Mouse (Mus musculus): ENCODE measurements at regions not wholly inside any gene's neighbourhood (a gene's known extent, or its start where the extent isn't known, plus 50 kb on each side); places are given as distances from the start of the nearest gene placed in this dataset.

DNA sequence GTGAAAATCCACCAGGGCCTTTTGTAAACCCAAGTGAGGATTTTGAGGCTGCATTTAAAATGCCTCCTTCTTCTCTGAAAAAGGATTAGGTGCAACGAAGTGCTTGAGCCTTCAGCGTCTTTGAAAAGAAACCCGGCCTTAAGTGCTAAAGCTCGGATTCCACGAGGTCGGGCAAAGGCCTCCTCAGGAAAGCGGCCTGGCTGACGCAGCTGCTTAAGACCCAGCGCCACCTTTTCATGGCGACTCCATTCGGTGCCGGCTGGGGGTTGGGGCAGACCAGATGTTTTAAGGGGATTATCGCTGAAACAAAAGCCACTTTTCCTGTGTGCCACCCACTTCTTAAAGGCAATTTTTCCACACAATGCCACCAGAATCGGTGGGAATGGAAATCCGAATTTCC is 61.6 kb upstream of the 4932438H23Rik start:
- Histone ChIP-seq H3K27ac (ENCODE audit: insufficient read depth, low read depth, low read length) (no peak overlapping the region), H3K4me1 (ENCODE audit: control insufficient read depth, insufficient read depth, low read length) (no peaks in the 10 kb centered on the region), H3K4me3 (ENCODE audit: insufficient read depth, low read length) (no peak overlapping the region)
- no peak for TF ChIP-seq CTCF (IDR thresholded peaks at IDR 0.05; ENCODE audit: low read depth, low read length)
- no peak for TF ChIP-seq POLR2A (IDR thresholded peaks at IDR 0.05; ENCODE audit: borderline replicate concordance, low read depth, low read length)

DNA sequence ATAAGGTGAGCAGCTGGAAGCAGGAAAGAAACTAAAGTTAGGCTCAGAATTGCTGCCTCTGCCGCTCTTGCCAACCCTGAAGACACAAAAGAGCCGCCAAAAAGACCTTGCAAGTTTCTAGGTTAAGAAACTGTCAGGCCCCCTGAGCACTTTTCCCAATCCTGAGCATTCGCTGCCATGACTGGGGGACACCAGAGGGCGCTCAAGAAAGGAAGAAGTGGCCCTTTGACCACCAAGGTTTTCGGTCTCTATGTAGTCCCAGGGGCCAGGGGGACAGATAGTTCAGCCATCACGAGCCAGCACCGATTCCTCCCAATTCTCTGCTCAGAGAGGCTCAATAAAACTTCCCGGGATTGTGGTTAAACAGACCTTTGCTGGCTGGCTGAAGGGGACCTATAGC is 64.6 kb upstream of the Olig2 start:
- Histone ChIP-seq H3K4me3 (ENCODE audit: insufficient read depth, low read length) (no peak overlapping the region), H3K4me1 (ENCODE audit: control insufficient read depth, insufficient read depth, low read length) (no peaks in the 10 kb centered on the region), H3K27ac (ENCODE audit: insufficient read depth, low read depth, low read length) (no peak overlapping the region)
- no peak for TF ChIP-seq POLR2A (IDR thresholded peaks at IDR 0.05; ENCODE audit: borderline replicate concordance, low read depth, low read length)
- peak; percentile 56 for TF ChIP-seq CTCF (IDR thresholded peaks at IDR 0.05; ENCODE audit: low read depth, low read length)

DNA sequence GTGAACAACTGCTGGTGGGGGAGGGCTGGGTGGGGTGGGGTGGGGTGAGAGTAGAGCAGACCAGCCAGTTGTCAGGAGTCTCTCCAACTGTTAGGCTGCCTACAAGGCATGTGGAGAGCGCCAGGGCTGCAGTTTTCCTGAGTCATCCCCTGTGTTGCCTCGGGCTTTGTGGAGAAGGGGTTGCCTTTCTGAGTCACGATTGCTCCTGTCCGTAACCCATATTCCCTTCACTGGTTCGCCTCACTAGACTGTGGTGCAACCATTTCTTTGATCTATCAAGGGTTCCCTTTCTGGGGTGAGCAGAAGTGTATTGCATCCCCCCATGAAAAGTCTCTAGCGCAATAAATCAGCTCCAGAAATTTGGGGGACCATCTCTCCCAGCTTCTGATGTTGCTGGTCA is 63.6 kb upstream of the Olig2 start:
- Histone ChIP-seq H3K27ac (ENCODE audit: insufficient read depth, low read depth, low read length) (no peak overlapping the region), H3K4me1 (ENCODE audit: control insufficient read depth, insufficient read depth, low read length) (no peaks in the 10 kb centered on the region), H3K4me3 (ENCODE audit: insufficient read depth, low read length) (no peak overlapping the region)
- TF ChIP-seq CTCF (IDR thresholded peaks at IDR 0.05; ENCODE audit: low read depth, low read length): no peak
- no peak for TF ChIP-seq POLR2A (IDR thresholded peaks at IDR 0.05; ENCODE audit: borderline replicate concordance, low read depth, low read length)

DNA sequence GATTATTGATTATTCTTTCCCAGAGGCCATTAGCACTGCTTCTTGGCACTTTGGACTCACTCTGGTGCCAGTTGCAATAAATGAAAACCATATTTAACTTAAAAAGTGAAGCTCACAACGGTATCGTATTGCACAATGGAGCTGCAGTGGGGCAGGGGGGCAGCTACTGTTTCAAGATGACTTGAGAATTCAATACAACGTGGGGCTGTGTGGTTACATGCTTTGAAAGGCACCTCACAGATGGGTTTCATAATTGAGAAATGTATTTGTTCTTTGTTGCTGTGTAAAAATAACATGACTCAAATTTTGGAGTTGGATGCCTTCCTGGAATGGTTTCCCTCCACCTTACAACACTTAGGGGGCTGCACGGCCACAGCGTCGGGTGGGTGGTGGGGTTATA is 62.9 kb upstream of the Olig2 start:
- no peak overlapping the region for H3K27ac ChIP-seq (ENCODE audit: insufficient read depth, low read depth, low read length)
- no peaks in the 10 kb centered on the region for H3K4me1 ChIP-seq (ENCODE audit: control insufficient read depth, insufficient read depth, low read length)
- TF ChIP-seq POLR2A (IDR thresholded peaks at IDR 0.05; ENCODE audit: borderline replicate concordance, low read depth, low read length): no peak
- no peak for TF ChIP-seq CTCF (IDR thresholded peaks at IDR 0.05; ENCODE audit: low read depth, low read length)
- no peak overlapping the region for H3K4me3 ChIP-seq (ENCODE audit: insufficient read depth, low read length)

DNA sequence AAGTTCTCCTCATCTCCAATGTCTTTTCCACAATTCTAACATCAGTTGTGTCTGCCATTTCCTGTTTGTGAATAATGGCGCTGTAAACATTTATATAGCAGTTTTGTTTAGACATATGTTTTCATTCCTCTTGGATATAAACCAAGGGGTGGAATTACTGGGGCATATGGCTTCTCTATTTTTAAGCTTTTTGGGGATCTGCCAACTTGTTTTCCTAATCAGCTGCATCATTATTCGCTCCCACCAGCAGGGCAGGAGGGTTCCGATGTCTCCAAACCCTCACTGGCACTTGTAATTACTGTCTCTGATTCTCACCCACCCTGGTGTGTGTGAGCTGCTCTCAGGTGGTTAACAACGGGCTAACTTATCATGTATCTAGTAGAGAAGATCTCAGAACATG is 59.4 kb upstream of the Olig2 start:
- Histone ChIP-seq H3K4me1 (ENCODE audit: control insufficient read depth, insufficient read depth, low read length) (no peaks in the 10 kb centered on the region), H3K27ac (ENCODE audit: insufficient read depth, low read depth, low read length) (no peak overlapping the region), H3K4me3 (ENCODE audit: insufficient read depth, low read length) (no peak overlapping the region)
- no peak for TF ChIP-seq CTCF (IDR thresholded peaks at IDR 0.05; ENCODE audit: low read depth, low read length)

DNA sequence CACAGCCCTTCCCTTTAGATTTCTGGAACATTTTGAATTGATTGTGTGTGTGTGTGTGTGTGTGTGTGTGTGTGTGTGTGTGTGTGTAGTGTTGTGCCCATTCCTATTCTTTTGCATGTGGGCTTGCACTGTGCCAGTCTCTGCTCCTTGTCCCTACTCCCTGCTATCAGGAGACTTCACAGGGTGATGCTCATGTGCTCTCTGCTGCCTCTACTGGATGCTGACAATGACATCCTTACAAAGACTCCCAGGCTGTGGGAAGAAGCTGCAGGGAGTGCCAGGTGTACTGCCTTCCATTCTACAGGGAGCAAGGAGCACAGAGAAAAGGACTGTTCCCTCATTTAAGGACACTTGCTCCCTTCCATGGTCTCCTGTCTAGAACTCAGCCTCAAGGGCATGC is 58.4 kb upstream of the Olig2 start:
- no peak for TF ChIP-seq POLR2A (IDR thresholded peaks at IDR 0.05; ENCODE audit: borderline replicate concordance, low read depth, low read length)
- H3K27ac ChIP-seq (ENCODE audit: insufficient read depth, low read depth, low read length): no peak overlapping the region
- H3K4me1 ChIP-seq (ENCODE audit: control insufficient read depth, insufficient read depth, low read length): no peaks in the 10 kb centered on the region

DNA sequence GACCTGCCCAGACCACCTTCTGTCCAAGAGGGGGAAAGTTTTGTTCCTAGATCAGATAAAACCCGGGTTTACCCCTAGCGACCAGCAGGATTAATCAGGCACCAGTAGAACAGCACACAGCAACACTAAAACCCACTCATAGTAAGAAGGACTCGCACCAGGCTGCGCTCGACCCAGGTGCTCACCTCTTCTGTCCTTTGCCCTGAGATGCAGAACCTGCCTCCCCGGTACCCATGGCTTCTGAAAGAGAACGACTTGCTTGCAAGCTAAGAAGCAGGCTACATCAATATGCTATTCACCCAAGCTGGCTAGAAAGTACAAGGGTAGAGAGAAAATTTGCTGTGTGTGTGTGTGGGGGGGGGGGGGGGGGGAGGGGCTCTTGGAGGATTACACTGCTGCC is 56.9 kb upstream of the Olig2 start:
- no peak for TF ChIP-seq CTCF (IDR thresholded peaks at IDR 0.05; ENCODE audit: low read depth, low read length)
- no peak for TF ChIP-seq POLR2A (IDR thresholded peaks at IDR 0.05; ENCODE audit: borderline replicate concordance, low read depth, low read length)
- no peak overlapping the region for H3K4me3 ChIP-seq (ENCODE audit: insufficient read depth, low read length)
- no peaks in the 10 kb centered on the region for H3K4me1 ChIP-seq (ENCODE audit: control insufficient read depth, insufficient read depth, low read length)
- no peak overlapping the region for H3K27ac ChIP-seq (ENCODE audit: insufficient read depth, low read depth, low read length)

More for the DNA sequence above, 58.4 kb upstream of the Olig2 start:
- H3K4me3 ChIP-seq (ENCODE audit: insufficient read depth, low read length): no peak overlapping the region

DNA sequence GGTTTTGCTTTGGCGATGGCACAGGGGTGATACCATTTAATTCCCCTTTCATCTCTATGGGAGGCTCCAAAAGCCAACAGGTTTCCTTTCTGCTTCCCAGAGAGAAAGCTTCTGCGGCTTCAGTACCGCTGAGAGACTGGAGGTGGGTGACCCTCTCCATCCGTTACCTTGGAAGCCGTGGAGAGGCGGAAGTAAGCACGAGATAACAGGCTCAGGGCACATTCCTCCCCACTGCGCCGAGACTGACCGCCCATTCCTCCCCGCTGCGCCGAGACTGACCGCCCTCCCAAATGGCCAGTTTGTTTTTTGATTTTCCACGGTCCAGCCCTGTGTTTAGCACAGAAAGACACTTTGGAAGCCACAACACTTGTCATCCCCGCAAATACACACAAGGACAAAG is 55.4 kb upstream of the Olig2 start:
- Histone ChIP-seq H3K27ac (ENCODE audit: insufficient read depth, low read depth, low read length) (no peak overlapping the region), H3K4me3 (ENCODE audit: insufficient read depth, low read length) (no peak overlapping the region), H3K4me1 (ENCODE audit: control insufficient read depth, insufficient read depth, low read length) (no peaks in the 10 kb centered on the region)
- TF ChIP-seq POLR2A (IDR thresholded peaks at IDR 0.05; ENCODE audit: borderline replicate concordance, low read depth, low read length): no peak
- TF ChIP-seq CTCF (IDR thresholded peaks at IDR 0.05; ENCODE audit: low read depth, low read length): no peak

DNA sequence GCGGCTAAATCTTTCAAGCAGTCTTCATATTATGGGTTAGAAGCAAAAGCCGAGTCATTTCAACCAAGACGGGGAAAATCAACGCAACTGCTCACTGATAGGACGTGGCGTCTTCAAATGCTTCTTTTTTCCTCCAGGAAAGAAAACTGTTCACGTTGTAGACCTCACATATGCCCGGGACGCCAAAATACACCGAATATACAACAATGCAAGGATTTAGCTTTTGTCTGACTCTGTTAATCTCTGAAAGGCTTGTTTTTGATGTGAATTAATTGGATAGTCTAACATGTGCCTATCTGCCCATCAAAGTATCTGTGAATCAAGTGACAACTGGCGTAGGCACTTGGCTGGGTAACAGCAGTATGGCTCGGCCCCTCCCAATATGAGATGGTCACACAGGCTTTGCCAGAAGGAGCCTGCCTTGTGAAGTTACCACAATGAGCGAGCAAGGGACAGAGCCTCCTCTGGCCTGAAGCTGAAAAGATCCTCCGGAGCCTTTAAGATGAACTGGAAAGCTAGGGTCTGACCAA is 53.3 kb upstream of the Olig2 start:
- no peak overlapping the region for H3K27ac ChIP-seq (ENCODE audit: insufficient read depth, low read depth, low read length)
- no peak overlapping the region for H3K4me3 ChIP-seq (ENCODE audit: insufficient read depth, low read length)
- no peaks in the 10 kb centered on the region for H3K4me1 ChIP-seq (ENCODE audit: control insufficient read depth, insufficient read depth, low read length)
- TF ChIP-seq CTCF (IDR thresholded peaks at IDR 0.05; ENCODE audit: low read depth, low read length) (no peak), POLR2A (IDR thresholded peaks at IDR 0.05; ENCODE audit: borderline replicate concordance, low read depth, low read length) (no peak)

DNA sequence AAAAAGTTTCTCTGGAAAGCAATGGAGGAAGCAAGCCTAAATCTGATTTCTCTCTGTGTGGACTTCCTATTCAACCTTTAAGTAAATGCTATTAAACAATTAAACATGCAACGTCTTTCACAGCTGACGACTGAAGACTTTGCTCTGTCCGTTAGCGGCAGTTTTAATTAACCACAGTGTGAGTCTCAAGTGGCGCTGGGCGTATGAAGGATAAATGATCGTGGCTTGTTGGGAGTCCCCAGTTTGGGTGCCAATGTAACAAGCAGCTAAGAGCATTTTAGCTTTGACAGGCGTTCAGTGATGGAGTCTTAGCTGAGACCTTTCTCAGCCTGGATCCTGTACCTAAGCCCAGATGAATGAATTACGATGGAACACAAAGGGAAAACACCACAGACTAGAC is 52.7 kb upstream of the Olig2 start:
- Histone ChIP-seq H3K27ac (ENCODE audit: insufficient read depth, low read depth, low read length) (no peak overlapping the region), H3K4me3 (ENCODE audit: insufficient read depth, low read length) (no peak overlapping the region), H3K4me1 (ENCODE audit: control insufficient read depth, insufficient read depth, low read length) (no peaks in the 10 kb centered on the region)
- TF ChIP-seq CTCF (IDR thresholded peaks at IDR 0.05; ENCODE audit: low read depth, low read length): no peak
- no peak for TF ChIP-seq POLR2A (IDR thresholded peaks at IDR 0.05; ENCODE audit: borderline replicate concordance, low read depth, low read length)

DNA sequence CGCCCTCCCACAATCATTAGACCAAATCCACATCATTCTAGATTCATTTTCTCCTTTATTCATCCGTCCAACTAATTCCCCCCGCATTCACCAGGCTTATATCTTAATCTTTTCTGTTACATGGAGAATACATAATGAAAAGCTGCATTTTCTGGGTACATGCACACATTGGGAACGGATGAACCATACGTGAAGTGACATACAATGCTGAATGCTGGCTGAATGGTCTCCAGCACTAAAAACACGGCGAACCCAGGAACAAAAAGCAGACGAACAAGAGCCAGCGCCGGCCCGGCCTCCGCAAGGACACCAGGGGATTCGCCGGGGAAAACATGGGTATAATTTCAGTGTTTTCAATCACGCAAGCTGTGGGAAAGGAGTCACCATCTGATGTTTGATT is 52.0 kb upstream of the Olig2 start:
- TF ChIP-seq CTCF (IDR thresholded peaks at IDR 0.05; ENCODE audit: low read depth, low read length) (no peak), POLR2A (IDR thresholded peaks at IDR 0.05; ENCODE audit: borderline replicate concordance, low read depth, low read length) (no peak)
- no peak overlapping the region for H3K27ac ChIP-seq (ENCODE audit: insufficient read depth, low read depth, low read length)
- no peak overlapping the region for H3K4me3 ChIP-seq (ENCODE audit: insufficient read depth, low read length)
- H3K4me1 ChIP-seq (ENCODE audit: control insufficient read depth, insufficient read depth, low read length): no peaks in the 10 kb centered on the region
